Mouse (Mus musculus): ENCODE results near the gene Nxnl2. TPM values are rescaled to one million over a fixed set of nuclear protein-coding genes. Genes with fewer than 3 reads are reported as not detected.
A peak's percentile ranks its signal among the peaks of the same experiment; 100 is the strongest.

The Nxnl2 gene
- under 1 TPM; 0.25 to 0.55 TPM for total RNA-seq (2021)
- long read RNA-seq, experiment 1, result 0 reads
- long read RNA-seq, experiment 2, partial matches to known transcripts, result 0 of 4 reads
- long read RNA-seq, experiment 2, other reads (novel, unspliced or antisense), result 2 of 4 reads

DNA sequence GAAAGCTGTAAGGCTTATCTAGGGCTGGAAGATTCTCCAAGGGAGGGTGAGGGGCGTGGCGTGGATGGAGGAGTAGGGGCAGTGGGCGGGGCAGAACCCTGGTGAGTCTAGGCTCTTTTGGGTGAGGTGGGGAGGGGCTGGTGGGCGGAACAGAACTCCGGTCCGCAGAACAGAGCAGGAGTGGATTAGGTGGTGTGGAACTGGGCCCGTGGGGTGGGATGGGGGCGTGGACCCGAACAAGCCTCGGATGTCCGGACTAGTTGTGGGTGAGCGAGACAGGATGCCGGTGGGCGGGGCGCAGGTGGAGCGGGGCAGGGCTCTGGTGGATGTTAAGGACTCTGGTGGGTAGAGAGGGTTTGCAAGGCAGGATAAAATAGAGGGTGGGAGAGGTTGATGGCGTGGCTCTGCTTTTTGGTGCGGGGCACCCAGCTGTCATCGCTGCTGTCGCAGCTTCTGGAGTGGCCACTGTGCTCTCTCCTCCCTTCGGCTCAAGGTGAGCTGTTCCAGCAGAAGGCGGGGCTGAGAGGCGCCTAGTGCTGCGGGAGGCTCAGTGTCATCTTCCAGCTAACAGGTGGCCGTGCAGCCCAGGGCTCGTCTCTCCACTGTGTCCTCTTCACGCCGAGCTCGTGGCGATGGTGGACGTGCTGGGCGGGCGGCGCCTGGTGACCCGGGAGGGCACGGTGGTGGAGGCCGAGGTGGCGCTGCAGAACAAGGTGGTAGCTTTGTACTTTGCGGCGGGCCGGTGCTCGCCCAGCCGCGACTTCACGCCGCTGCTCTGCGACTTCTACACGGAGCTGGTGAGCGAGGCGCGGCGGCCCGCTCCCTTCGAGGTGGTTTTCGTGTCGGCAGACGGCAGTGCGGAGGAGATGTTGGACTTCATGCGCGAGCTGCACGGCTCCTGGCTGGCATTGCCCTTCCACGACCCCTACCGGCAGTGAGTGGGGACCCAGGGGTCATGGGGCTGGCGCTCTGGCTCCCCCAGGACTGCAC, at the start of gene Nxnl2:
Nxnl2 (plus strand) TSS at position 332 of the 990 bp plus-strand sequence.
- intact Hi-C loops (cut with DNase I; ENCODE audit: low total_unique reads), result no loop called here
- DNase-seq, result peak; percentile 36

DNA sequence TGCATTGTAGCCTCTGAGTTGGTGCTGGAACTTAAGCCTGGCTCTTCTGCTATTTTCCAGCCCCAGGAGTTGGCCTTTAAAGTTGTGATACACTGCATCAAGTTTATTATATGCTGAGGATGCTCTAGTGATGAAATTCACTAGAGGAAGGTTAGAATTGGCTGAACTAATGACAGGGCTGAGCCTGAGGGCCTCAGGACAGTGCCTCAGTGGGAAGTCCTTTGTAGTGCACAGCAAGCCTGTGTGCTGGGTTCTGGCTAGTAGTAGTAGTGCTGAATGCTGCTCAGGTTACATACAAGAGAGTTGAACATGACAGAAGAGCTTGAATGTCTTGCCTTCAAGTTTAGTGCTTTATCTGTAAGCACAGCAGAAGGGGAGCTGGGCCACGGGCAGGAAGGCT, 48.9 kb upstream of the Nxnl2 start:
- intact Hi-C loops (cut with DNase I; ENCODE audit: low total_unique reads), result no loop called here
- no peak for DNase-seq

DNA sequence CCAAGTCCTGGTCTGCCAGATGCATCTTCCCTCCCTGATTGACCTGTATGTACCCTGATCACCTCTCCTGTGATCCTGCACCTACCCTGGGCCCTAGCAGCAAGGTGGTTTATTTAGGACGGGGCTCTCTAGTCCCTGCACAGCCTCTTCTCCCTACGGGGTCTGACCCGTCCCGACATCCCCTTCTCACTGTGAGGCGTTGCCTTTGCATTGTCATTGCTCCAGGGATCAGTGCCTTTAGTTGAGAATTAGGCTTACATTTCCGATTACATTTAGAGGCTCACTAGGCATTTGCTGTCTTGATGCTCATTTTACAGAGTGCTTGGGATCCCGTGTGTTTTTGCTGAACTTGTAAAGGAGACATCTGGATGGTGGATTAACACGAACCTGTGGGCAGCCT, 48.1 kb upstream of the Nxnl2 start:
- intact Hi-C loops (cut with DNase I; ENCODE audit: low total_unique reads), result no loop called here
- no peak for DNase-seq

DNA sequence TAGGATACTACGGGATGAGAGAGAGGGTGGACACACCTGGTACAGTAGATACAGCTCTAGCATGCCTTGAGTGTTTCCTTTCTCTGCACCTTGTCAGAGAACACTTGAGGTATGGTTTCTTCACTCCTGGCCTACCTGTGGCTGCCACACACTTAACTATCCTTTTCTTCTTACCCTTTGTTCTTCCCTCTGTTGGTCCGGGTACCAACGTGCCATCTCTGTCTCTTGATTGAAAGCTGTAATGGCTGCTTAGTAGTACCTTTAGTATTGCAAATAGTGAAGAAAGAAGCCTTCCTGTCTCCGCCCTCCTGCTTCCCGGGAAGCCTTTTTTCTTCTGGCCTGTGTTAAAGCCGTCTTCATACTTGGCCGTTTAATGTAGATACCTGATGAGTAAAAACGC, 45.5 kb upstream of the Nxnl2 start:
- DNase-seq, result no peak
- intact Hi-C loops (cut with DNase I; ENCODE audit: low total_unique reads), result no loop called here

DNA sequence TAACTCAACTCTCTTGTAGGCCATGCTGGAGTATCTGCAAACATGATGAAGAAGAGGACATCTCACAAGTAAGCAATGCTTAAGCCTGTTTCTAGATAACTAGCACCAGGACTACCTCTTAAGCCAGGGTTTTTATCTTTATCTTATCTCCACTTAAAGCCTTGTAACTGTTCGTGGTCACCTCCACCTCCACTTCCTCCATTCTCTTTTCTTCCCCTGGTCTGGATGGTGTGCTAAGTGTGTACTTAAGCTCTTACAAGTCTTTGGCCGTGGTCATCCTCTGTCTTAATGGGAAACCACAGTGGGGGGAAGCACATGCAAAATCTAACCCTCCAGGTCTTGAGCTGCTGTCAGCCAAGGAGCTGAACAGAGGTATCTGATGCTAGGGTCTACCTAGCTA, 42.9 kb upstream of the Nxnl2 start:
- intact Hi-C loops (cut with DNase I; ENCODE audit: low total_unique reads), result no loop called here
- DNase-seq, result no peak

DNA sequence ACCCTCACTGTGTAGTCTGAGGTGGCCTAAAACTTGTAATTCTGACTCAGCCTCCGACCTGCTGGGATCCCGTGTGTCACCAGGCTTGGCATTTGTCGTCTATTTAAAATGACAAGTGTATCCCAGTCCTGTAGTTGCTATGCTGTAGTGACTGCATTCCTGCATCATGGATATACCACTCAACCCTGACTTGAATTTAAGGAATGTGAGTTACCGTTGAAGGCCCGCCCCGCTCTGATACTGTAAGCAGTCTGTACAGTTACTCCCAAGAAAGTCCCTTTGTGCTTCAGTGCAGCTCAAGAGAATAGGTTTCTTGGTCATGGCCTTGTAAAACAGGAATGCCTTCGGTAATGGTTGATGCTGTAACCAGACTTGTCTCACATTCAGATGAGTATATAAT, 42.4 kb upstream of the Nxnl2 start:
- intact Hi-C loops (cut with DNase I; ENCODE audit: low total_unique reads), result no loop called here

DNA sequence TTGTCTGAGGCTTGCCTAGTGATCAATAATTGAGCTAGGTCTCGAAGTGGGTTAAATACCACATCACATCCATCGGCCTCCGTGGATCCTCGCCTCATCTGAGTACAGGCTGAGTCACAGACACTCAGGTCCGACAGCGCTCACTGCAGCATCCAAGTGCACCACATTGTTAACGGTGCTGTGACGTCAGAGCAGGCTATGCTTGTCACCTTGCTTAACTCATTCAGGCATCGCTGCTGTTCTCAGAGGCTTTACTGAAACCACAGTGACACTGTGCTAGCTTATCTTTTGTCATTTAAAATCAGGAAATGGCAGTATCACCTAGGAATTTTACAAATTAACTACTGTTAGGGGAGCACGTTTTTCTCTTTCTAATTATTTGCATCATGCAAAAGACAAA, 39.6 kb upstream of the Nxnl2 start:
- intact Hi-C loops (cut with DNase I; ENCODE audit: low total_unique reads), result no loop called here

More for the DNA sequence above, 42.4 kb upstream of the Nxnl2 start:
- DNase-seq, result no peak

DNA sequence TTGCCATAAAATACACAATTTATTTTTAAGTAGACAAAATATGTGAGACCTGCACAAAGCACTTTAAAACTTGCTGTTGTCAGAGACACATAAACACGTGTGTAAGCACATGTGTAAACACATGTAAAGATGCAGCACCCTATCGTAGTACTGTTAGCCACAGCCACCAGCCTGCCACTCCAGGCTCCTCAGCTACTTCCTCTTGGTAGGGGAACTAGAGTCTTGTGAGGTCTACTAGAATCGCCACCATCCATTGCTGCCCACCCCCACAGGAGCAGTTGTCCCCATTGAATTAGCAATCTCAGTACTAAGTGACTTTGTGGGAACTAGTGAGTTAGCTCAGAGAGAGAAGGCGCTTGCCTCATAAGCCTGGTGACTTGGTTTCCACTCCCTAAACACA, 34.5 kb upstream of the Nxnl2 start:
- no peak for DNase-seq
- intact Hi-C loops (cut with DNase I; ENCODE audit: low total_unique reads), result no loop called here

More for the DNA sequence above, 39.6 kb upstream of the Nxnl2 start:
- no peak for DNase-seq

DNA sequence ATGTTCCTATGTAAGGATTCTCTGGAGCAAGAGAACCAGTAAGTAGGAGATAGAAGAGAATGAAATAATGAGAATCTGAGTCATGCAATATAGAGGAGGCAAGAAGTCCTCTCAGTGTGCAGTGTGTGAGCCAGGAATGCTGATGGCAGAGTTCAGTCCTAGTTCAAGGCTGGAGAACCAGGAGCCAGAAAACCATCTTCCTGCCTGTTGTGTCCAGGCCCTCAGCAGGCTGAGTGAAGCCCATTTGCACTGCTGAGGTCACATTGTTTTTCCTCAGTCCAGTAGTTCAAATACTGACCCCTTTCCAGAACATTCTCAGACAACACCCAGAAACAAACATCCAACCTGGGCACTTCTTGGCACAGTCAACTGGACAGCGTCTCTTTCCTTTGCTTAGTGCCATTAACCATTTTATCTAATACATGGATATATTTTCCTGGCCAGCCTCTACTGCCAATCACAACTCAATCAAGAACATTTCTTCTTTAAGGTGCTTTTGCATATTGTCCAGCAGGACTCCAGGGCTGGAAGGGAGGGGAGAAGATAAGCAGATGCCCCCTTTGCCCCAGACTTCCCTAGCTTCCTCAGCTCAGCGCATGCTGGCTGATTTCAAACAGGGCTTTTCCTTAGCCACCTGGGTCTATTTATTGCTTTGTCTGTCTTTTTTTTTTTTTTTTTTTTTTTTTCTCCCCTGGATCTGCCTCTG, 33.7 kb upstream of the Nxnl2 start:
- intact Hi-C loops (cut with DNase I; ENCODE audit: low total_unique reads), result no loop called here

DNA sequence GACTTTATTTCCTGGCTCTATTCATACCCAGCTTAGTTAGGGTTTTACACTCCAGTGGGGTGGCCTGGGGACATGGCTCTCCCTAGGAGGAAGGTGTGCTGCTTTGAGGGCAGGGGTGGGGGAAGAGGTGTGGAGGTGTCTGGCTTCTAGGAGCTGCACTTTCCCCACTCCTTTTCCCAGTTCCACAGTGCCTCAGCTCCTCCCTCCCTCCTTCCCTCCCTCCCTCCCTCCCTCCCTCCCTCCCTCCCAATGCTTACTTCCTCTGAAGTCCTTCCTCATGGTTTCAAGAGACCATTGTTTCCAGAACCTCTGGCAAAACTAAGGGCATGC, 33.2 kb upstream of the Nxnl2 start:
- no peak for DNase-seq
- intact Hi-C loops (cut with DNase I; ENCODE audit: low total_unique reads), result no loop called here

More for the DNA sequence above, 33.7 kb upstream of the Nxnl2 start:
- no peak for DNase-seq

DNA sequence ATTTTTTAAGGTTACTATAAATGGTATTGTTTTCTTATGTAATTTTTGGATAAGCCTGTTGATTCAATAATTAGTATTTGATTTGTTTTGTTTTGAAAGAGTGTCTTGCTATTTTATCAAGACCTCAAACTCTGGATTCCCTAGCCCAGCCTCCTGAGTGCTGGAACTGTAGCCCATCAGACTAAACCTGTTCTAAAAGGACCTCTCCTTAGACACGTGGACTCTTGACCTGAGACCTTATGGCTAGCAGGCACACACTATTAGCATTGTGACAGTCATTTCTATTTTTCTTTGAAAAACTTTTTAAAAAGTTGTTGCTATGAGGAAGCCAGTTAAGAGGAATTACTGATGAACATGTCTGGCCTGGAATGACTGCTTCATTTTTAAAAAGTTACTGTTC, 23.7 kb upstream of the Nxnl2 start:
- intact Hi-C loops (cut with DNase I; ENCODE audit: low total_unique reads), result no loop called here
- no peak for DNase-seq

DNA sequence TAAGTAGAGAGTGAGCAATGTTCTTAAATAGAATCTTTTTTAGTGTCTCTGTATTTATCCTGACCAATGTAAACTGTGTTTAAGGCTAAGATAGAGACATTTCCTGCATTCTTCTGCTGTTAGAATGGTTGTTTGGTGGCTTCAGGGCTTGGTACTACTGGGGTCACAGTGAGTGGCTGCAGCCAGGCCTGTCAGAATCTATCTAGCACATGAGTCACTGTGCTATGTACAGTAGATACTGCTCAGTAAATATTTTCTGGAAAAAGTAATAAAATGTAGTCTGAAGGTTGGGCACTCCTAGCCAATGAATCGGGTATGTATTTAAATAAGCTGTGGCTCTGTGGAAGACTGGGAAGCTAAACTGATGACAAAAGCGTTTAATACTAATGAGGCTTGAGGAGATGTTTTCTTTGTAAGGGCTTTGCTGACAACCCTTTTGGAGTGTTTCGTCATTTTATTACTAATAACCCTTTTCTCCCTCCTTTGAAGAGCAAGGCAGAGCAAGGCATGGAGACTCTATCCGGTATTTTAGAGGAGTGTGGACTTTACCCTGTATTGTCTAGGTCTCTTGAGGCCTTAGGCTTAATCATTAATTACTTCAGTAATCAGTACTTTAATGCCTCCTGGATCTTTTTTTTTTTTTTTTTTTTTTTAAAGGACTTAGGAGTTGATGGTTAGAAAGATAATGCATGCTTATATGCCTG, 17.7 kb upstream of the Nxnl2 start:
- no peak for DNase-seq
- intact Hi-C loops (cut with DNase I; ENCODE audit: low total_unique reads), result no loop called here

DNA sequence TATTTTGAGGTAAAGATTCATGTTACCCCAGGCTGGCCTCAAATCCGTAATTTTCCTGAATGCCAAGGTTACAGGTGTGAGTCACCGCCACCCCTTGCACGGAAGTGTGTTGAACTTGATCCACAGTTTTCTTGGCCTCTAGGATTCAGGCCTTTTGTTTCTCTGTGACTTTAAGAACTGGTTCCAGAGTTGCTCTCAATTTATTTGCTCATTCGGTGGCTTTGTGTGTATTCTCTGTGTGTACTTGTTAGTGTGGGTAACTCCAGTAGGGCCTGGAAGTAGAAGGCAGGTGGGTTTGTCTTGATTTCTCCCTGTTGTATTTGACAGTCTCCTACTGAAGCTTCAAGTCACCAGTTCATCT, 17.2 kb upstream of the Nxnl2 start:
- intact Hi-C loops (cut with DNase I; ENCODE audit: low total_unique reads), result no loop called here
- DNase-seq, result no peak

DNA sequence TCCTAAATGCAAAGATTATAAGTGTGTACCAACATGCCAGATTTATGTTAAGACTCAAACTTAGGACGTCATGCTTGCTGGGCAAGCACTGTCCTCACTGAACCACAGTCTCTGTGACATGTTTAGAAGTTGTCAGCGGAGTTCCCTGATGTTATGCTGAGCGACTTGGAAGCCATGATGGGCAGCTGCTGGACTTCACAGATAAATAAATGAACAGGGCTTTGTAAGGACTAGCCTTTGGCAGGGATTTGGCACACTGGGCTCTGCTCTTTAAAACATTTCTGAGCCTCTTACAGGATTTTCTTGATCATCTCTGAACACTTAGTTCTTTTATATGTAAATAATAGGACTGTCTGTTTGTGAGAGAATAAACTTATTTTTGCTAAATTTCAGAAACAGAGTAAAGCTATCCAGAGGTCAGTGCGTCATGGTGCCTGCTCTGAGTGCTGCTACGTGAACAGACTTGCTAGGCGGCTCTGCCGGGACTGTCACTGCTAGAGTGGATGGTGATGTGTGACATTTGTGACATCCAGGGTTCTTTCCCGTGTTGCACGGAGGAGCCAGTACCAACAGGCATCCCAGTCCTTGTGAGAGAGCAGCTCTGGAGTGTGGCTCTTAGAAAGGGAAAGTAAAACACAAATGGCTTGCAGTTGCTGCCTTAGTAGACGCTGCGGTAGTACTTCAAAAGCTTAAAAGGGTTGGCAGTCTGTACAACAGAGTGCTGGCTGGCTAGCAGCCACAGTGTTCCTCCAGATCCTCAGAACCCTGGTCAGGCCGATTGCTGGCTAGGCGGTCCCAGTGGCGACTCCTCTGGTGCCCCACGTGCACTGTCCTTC, 15.4 kb upstream of the Nxnl2 start:
- no peak for DNase-seq

DNA sequence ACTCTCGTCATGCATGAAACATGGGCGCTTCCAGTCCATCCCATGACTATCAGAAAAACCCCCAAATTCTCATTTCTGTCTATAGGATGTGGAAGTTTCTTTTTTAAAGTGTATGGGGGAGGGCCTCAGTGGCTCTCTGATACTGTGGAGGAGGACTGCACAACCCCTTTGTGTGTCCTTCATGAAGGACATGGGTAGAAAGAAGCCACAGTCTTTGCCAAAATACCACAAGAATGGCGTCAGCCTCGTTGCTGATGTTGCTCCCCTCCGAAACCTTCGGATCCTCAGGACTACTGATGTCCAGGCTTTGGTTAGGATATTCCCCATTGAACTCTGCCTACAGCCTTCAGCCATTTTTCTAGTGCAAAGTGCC, 14.8 kb upstream of the Nxnl2 start:
- intact Hi-C loops (cut with DNase I; ENCODE audit: low total_unique reads), result no loop called here
- no peak for DNase-seq

More for the DNA sequence above, 15.4 kb upstream of the Nxnl2 start:
- intact Hi-C loops (cut with DNase I; ENCODE audit: low total_unique reads), result no loop called here

DNA sequence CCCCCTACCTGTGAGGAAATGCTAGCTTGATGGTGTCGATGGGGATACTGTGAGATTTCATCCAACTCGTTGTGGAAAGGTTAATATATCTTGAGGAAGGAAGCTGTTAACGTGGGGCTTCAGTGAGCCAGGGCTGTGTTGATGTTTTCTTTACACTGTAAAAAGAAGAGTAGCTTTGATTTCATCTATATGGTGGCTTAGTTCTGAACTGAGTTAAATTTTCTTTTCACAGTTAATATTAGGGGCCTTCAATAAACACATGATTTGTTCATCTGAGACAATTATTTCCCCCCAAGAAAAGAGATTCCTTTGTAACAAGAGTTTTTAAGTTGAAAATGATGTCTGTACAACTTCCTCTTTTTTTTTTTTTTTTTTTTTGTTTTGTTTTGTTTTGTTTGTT, 13.5 kb upstream of the Nxnl2 start:
- DNase-seq, result no peak
- intact Hi-C loops (cut with DNase I; ENCODE audit: low total_unique reads), result no loop called here

DNA sequence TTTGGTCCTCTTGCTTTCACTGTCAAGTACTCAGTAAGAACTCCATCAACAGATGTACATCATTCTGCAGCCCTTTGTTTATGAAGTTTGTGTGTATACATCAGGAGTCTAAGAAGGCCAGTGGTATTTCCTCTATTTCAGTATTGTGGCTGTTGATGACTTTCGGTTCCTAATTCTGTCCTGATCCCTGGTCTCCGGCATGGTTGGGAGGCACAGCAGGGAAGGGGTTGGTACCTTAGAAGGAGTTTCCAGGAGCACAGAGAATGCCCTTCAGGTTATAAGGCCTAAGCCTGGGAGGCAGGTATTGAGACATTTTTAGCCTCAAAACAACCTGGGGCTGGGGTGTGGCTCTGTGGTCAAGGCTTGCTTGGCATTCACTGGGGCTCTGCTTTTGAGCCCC, 9.2 kb upstream of the Nxnl2 start:
- intact Hi-C loops (cut with DNase I; ENCODE audit: low total_unique reads), result no loop called here
- no peak for DNase-seq

DNA sequence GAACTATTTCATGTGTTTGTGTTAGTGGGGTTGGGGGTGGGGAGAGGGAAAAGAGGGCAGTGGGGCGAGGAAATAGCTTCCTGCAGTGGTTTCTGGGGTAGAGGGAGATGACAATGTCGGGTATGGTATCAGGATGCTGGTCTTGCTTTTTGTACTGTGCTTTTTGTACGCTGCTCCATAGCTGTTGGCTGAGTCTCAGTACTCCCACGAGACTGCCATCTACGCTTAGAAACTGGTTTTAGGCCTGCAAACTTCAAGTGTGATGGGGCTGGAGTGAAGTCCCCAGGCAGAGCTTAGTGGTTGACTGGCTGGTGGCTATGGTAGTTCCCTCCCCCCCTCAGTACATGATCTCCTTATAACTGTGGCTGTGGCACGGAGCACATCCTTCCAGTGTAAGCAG, 8.6 kb upstream of the Nxnl2 start:
- intact Hi-C loops (cut with DNase I; ENCODE audit: low total_unique reads), result no loop called here
- DNase-seq, result no peak

DNA sequence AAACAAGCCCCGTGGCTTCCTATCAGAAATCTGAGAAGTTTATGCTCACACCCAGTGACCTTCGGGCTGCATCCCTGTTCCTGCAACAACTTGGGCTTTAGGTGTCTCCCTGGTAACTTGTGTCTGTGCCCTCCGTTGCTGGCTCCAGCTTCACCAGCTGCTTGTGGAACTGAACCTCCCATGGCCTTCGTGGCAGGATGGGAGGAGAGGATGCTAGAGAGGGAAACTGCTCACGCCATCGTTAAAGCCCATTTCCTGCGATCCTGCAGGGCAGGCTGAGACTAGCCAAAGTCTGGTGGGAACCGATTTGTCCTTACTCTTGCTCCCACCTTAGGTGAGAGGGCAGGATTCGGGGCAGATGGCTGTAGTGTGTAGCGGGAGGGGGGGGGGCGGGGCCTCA, 4.1 kb upstream of the Nxnl2 start:
- intact Hi-C loops (cut with DNase I; ENCODE audit: low total_unique reads), result no loop called here
- no peak for DNase-seq
